Mouse (Mus musculus): ENCODE results near the gene Gnb1l. TPM values are rescaled to one million over a fixed set of nuclear protein-coding genes. Genes with fewer than 3 reads are reported as not detected.

Gnb1l gene
- 10 to 100 TPM; 11.5 to 14.6 TPM for total RNA-seq (2023)

GRCm38 (mm10) chr16:18498558-18498990, at the start of gene Gnb1l, which contains the start of gene Rtl10:
Gene Gnb1l, plus strand, starts transcription at chr16:18498713.
Gene Rtl10, plus strand, starts transcription at chr16:18498901.

GRCm38 (mm10) chr16:18589804-18590790, 91.6 kb downstream of the Gnb1l start, which contains the start of gene Tbx1:
Gene Tbx1, minus strand, starts transcription at chr16:18590671.

Other genes starting within 250 kb of the Gnb1l start
- 100 to 1,000 TPM in 1 of 2 experiments, 10 to 100 TPM in 1; 97.6 to 107 TPM for gene Ranbp1, start 250.0 kb upstream of the Gnb1l start, total RNA-seq (2023)
- gene Gm49776, start 240.4 kb upstream of the Gnb1l start, total RNA-seq (2023), result not detected
- 10 to 100 TPM; 53.5 to 60.6 TPM for gene Dgcr8, start 209.5 kb upstream of the Gnb1l start, total RNA-seq (2023)
- 10 to 100 TPM; 46.6 to 57.9 TPM for gene Tango2, start 150.6 kb upstream of the Gnb1l start, total RNA-seq (2023)
- 1 to 10 TPM; 4.9 TPM for gene Arvcf, start 150.5 kb upstream of the Gnb1l start, total RNA-seq (2023)
- 10 to 100 TPM; 17.8 to 19.8 TPM for gene Txnrd2, start 72.3 kb upstream of the Gnb1l start, total RNA-seq (2023)
- gene Comt, start 71.9 kb upstream of the Gnb1l start, total RNA-seq (2023), result 10 to 100 TPM; 13.4 to 18.8 TPM
- gene Rtl10, start 188 bp downstream of the Gnb1l start, total RNA-seq (2023), result 10 to 100 TPM in 1 of 2 experiments, 1 to 10 TPM in 1; 8.9 to 13.0 TPM
- gene Tbx1, start 92.0 kb downstream of the Gnb1l start, total RNA-seq (2023), result not detected
- gene Gp1bb, start 123.7 kb downstream of the Gnb1l start, total RNA-seq (2023), result not detected
- not detected for gene Gm49601, start 127.7 kb downstream of the Gnb1l start, total RNA-seq (2023)
- gene Sept5, start 131.2 kb downstream of the Gnb1l start, total RNA-seq (2023), result under 1 TPM; 0.21 to 0.26 TPM